In genomic region chr11:78424352-78424751, GRCm38 (mm10) we compare ENCODE assay signal across 13 mouse cellular contexts. TPM values are rescaled to one million over a fixed set of nuclear protein-coding genes. Genes with fewer than 3 reads are reported as not detected.
DNase-seq lines count a peak whose midpoint lies in the region.
"Had no signal": no experiment of that assay in that cellular context is flagged by ENCODE, and none has a peak within 500 bp of the region (broad histone marks: within the 10 kb centered on the region; RNA-seq: fewer than 3 reads in every experiment).

No protein-coding gene starts in this region.

- DNase-seq in heart, postnatal 10 days = peak; percentile 21 to 22
- DNase-seq in heart, adult 9 months (ENCODE audit: low spot score in 2 of 2) = no peak
- DNase-seq in left cerebral cortex, postnatal 36 days (ENCODE audit: low spot score in 2 of 2) = peak; percentile 13 to 14
- no peak for DNase-seq in left cerebral cortex, adult 11 months (ENCODE audit: low spot score)
- peak; percentile 82 for DNase-seq in adipocyte (ENCODE audit: low spot score)
- peak; percentile 65 to 74 for DNase-seq in kidney, postnatal 36 days
- DNase-seq in thymus, postnatal 36 days = no peak
- DNase-seq in gastrocnemius, postnatal 10 days = no peak
- DNase-seq: cerebellum, adult 8-10 months; liver, embryonic 13.5 days had no signal

- intact Hi-C loops in heart, postnatal 10 days (cut with DNase I) = no loop called here
- intact Hi-C loops in left cerebral cortex, postnatal 36 days (cut with DNase I) = no loop called here

RNA-seq across cellular contexts. Expression of gene Slc13a2, which starts 2.3 kb away (rescaled TPM):
- total RNA-seq in heart, postnatal 10 days (2021) = not detected
- total RNA-seq in left cerebral cortex, postnatal 36 days (2021) = not detected
- total RNA-seq in gastrocnemius, postnatal 10 days (2021) = not detected
- total RNA-seq: adrenal gland, adult 18-20 months; gastrocnemius, adult 8-10 months; megakaryocyte-erythroid progenitor cell, adult 5-6 weeks had no signal

RNA-seq across cellular contexts. Expression of gene Foxn1, which starts 38.0 kb away (rescaled TPM):
- total RNA-seq in heart, postnatal 10 days (2021) = not detected
- total RNA-seq in left cerebral cortex, postnatal 36 days (2021) = not detected
- total RNA-seq in gastrocnemius, postnatal 10 days (2021) = not detected
- total RNA-seq: gastrocnemius, adult 8-10 months; megakaryocyte-erythroid progenitor cell, adult 5-6 weeks had no signal

RNA-seq across cellular contexts. Expression of gene Slc46a1, which starts 41.1 kb away (rescaled TPM):
- total RNA-seq in heart, postnatal 10 days (2021) = 1 to 10 TPM; 1.5 to 2.0 TPM
- 10 to 100 TPM in 1 of 2 experiments, 1 to 10 TPM in 1; 9.4 to 11.7 TPM for total RNA-seq in left cerebral cortex, postnatal 36 days (2021)
- 1 to 10 TPM; 1.6 to 2.8 TPM for total RNA-seq in gastrocnemius, postnatal 10 days (2021)

Comparison
In these comparisons a context has a peak if more than half of its experiments do, and no peak if none do; other contexts are left out.
1. DNase-seq: peak in heart, postnatal 10 days (2 of 2), left cerebral cortex, postnatal 36 days (2 of 2), adipocyte (single experiment) and kidney, postnatal 36 days (2 of 2); none in heart, adult 9 months (0 of 2), left cerebral cortex, adult 11 months (single experiment), thymus, postnatal 36 days (0 of 2) and gastrocnemius, postnatal 10 days (single experiment).